Mouse (Mus musculus) liver, postnatal 0 days (tissue): ENCODE data around the gene Msh5. TPM values are rescaled to one million over a fixed set of nuclear protein-coding genes. Genes with fewer than 3 reads are reported as not detected.
A peak's percentile ranks its signal among the peaks of the same experiment; 100 is the strongest.

Source experiments
- ATAC-seq: fragments of 200-750 bp; cut with Nextera tagmentation; 2 replicates; pipeline ENCODE4 v1.8.0; 2017; ENCODE audit warnings: mild to moderate bottlenecking, moderate library complexity
- DNase-seq: peaks from one replicate; pipeline ENCODE4 v3.0.0-alpha.2; 2016
- H3K27ac ChIP-seq: fragments of 300-500 bp; sonication (generic); 2 replicates; pipeline ENCODE4 v1.5.1; 2014; ENCODE audit warnings: antibody characterized with exemption, moderate library complexity, mild to moderate bottlenecking, low read depth
- H3K27me3 ChIP-seq: fragments of 300-500 bp; sonication (generic); 2 replicates; pipeline ENCODE4 v1.6.1; 2014; ENCODE audit warnings: low read length, control low read depth, mixed read lengths; ENCODE audit not compliant: insufficient read depth
- H3K36me3 ChIP-seq: fragments of 300-500 bp; sonication (generic); replicated peaks from 2 replicates; pipeline ENCODE4 v1.6.1; 2014; ENCODE audit warnings: mild to moderate bottlenecking, control low read depth, low read length, moderate library complexity, mixed read lengths; ENCODE audit not compliant: insufficient read depth
- H3K4me1 ChIP-seq: fragments of 300-500 bp; sonication (generic); 2 replicates; pipeline ENCODE4 v1.6.1; 2014; ENCODE audit warnings: antibody characterized with exemption, mild to moderate bottlenecking, control low read depth; ENCODE audit not compliant: insufficient read depth
- H3K4me2 ChIP-seq: fragments of 300-500 bp; sonication (generic); 2 replicates; pipeline ENCODE4 v1.6.1; 2014; ENCODE audit warnings: low read depth, mild to moderate bottlenecking, low read length, moderate library complexity, mixed read lengths
- H3K4me3 ChIP-seq: fragments of 300-500 bp; sonication (generic); 2 replicates; pipeline ENCODE4 v1.5.1; 2014; ENCODE audit warnings: low read depth, low read length
- H3K9ac ChIP-seq: fragments of 300-500 bp; sonication (generic); replicated peaks from 2 replicates; pipeline ENCODE4 v1.6.1; 2014; ENCODE audit warnings: mild to moderate bottlenecking, moderate library complexity
- H3K9me3 ChIP-seq: fragments of 300-500 bp; sonication (generic); 2 replicates; pipeline ENCODE4 v1.6.1; 2016; ENCODE audit warnings: mild to moderate bottlenecking, control low read depth, low read length, mixed read lengths
- CTCF ChIP-seq: sonication (generic); IDR thresholded peaks from 2 replicates; pipeline ENCODE4 v1.5.1; 2016; ENCODE audit warnings: antibody characterized with exemption, low read depth
- EP300 ChIP-seq: IDR thresholded peaks from 2 replicates; pipeline ENCODE4 v1.6.1; 2016; ENCODE audit warnings: antibody characterized with exemption, low read depth, mild to moderate bottlenecking
- WGBS: fragments of 180-500 bp; shearing (Covaris S2); extraction: QIAGEN DNeasy Blood & Tissue Kit; methylation state at CpG from one replicate; pipeline ENCODE4 v1.1.7; 2014; ENCODE audit not compliant: insufficient replicate concordance; 5-methylcytosine and 5-hydroxymethylcytosine counted together
- polyA plus RNA-seq: library from polyadenylated mRNA; unstranded; fragments of >200 nt; fragmentation: Nextera tagmentation; extraction: Ambion mirVana; gene quantifications from 2 replicates; pipeline ENCODE4 v1.2.1, GENCODE M21; 2015

Gene Msh5
- polyA plus RNA-seq, 1 experiment from 2014 or later: 4.2 TPM

- TF ChIP-seq CTCF (no peak), EP300 (no peak)
- Histone ChIP-seq H3K4me1 (peaks cover 32% of the 10 kb centered on the region), H3K9me3 (no peaks in the 10 kb centered on the region), H3K9ac (no peak overlapping the region), H3K27me3 (0 out of 2 replicates have a peak, but pooled peaks cover 3% of the 10 kb centered on the region), H3K27ac (0 out of 2 replicates have a peak overlapping the region, but pooled peaks have one; percentile 36), H3K36me3 (no peaks in the 10 kb centered on the region), H3K4me3 (no peak overlapping the region), H3K4me2 (0 out of 2 replicates have a peak overlapping the region, but pooled peaks have one; percentile 6)
- ATAC-seq (no peak), DNase-seq (peak; percentile 34)
- WGBS: 58% methylated on average over 6 of the region's 10 CpGs
Observed at GRCm38 (mm10) chr17:35024691-35025488, 21.7 kb downstream of the Msh5 start.

DNA sequence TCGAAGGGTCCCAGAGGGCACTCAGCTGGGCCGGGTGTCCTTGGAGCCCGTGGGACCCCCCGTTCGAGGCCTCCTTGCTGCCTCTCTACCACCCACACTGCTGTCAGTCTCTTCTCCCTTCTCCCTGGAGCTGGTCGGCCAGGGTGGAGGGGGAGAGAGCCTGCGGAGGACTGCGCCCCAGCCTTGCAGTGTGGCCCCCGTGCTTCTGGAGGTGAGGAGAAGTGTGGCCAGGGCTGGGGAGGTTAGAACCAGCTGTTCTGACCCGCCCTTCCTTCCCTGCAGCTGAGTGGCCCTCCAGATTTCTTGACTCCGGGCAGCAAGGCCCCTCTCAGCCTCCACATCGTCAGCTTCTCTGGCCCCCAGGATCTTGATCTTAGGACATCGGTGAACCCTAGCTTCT lies 22.3 kb downstream of the Msh5 start:
- H3K27me3 ChIP-seq: 0 out of 2 replicates have a peak, but pooled peaks cover 3% of the 10 kb centered on the region
- no peak overlapping the region for H3K4me3 ChIP-seq
- H3K9ac ChIP-seq: no peak overlapping the region
- TF ChIP-seq CTCF (no peak), EP300 (no peak)
- H3K4me1 ChIP-seq: peaks cover 26% of the 10 kb centered on the region
- 49% methylated on average over 13 of the region's 13 CpGs for WGBS
- H3K4me2 ChIP-seq: no peak overlapping the region
- no peak for ATAC-seq
- 0 out of 2 replicates have a peak overlapping the region, but pooled peaks have one; percentile 36 for H3K27ac ChIP-seq
- no peaks in the 10 kb centered on the region for H3K36me3 ChIP-seq
- DNase-seq: peak; percentile 17
- H3K9me3 ChIP-seq: no peaks in the 10 kb centered on the region

DNA sequence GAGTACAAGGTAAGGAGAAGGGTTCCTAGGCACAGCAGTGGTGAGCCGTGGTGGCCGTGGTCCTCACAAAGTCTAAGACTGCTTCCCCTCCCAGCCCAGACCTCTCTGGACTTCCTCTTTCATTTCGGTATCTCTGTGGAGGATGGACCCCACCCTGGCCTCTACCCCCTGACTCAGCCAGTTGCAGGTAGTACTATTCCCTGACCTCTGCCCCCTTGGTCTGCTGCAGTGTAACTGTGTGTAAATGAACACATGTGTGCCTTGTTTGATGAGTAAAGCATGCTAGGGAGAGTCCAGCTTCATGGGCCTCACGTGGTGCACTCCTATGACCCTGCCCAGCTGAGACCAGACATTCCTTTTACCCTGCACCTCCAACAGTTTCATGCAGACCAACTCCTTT lies 22.8 kb downstream of the Msh5 start:
- WGBS: 19% methylated on average over 4 of the region's 4 CpGs
- Histone ChIP-seq H3K27ac (0 out of 2 replicates have a peak overlapping the region, but pooled peaks have one; percentile 2), H3K4me1 (peaks cover 25% of the 10 kb centered on the region), H3K9ac (no peak overlapping the region), H3K36me3 (no peaks in the 10 kb centered on the region), H3K9me3 (no peaks in the 10 kb centered on the region), H3K27me3 (0 out of 2 replicates have a peak, but pooled peaks cover 3% of the 10 kb centered on the region), H3K4me3 (no peak overlapping the region), H3K4me2 (peak overlapping the region; percentile 27; the same call in 1 of the 2 replicates)
- TF ChIP-seq EP300 (no peak), CTCF (no peak)
- DNase-seq (peak; percentile 51), ATAC-seq (peak; percentile 70)

- 0 out of 2 replicates have a peak overlapping the region, but pooled peaks have one; percentile 2 for H3K27ac ChIP-seq
Observed at GRCm38 (mm10) chr17:35023221-35023620, 23.3 kb downstream of the Msh5 start.

DNA sequence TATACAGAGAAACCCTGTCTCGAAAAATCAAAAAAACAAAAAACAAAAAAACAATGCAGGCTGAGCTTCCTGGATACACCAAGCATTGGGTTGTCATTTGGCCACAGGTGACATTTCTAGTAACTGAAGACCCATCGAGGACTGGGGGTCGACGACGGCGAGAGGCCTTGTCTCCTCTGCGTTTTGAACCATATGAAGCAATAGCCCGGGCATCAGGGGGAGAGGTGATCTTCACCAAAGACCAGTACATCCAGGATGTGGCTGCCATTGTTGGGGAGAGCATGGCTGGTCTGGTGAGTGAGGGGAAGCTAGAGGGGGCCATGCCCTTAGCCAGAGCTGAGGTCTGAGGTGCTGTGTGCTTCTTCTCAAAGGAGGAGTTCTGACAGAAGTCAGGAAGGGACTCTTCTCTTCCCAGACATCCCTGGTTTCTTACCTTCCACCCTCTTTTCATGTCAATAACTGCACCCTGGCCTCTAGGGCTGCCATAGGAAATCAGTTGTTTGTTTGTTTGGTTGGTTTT lies 23.9 kb downstream of the Msh5 start:
- TF ChIP-seq CTCF (no peak), EP300 (no peak)
- H3K27ac ChIP-seq: peak overlapping the region; percentile 53; the same call in 1 of the 2 replicates
- H3K4me1 ChIP-seq: peaks cover 25% of the 10 kb centered on the region
- ATAC-seq (no peak), DNase-seq (peak; percentile 12)
- H3K27me3 ChIP-seq: 0 out of 2 replicates have a peak, but pooled peaks cover 3% of the 10 kb centered on the region
- no peak overlapping the region for H3K9ac ChIP-seq
- H3K9me3 ChIP-seq: no peaks in the 10 kb centered on the region
- no peaks in the 10 kb centered on the region for H3K36me3 ChIP-seq
- 83% methylated on average over 8 of the region's 8 CpGs for WGBS
- H3K4me2 ChIP-seq: no peak overlapping the region
- H3K4me3 ChIP-seq: no peak overlapping the region

More at GRCm38 (mm10) chr17:35023221-35023620, 23.3 kb downstream of the Msh5 start:
- Histone ChIP-seq H3K4me1 (peaks cover 25% of the 10 kb centered on the region), H3K9ac (no peak overlapping the region), H3K4me2 (peak overlapping the region; percentile 27; the same call in 1 of the 2 replicates), H3K27me3 (0 out of 2 replicates have a peak, but pooled peaks cover 3% of the 10 kb centered on the region), H3K9me3 (no peaks in the 10 kb centered on the region), H3K4me3 (no peak overlapping the region), H3K36me3 (no peaks in the 10 kb centered on the region)
- ATAC-seq: no peak
- peak; percentile 12 for DNase-seq
- 78% methylated on average over 5 of the region's 5 CpGs for WGBS
- TF ChIP-seq CTCF (no peak; the same call in 1 of the 2 replicates), EP300 (no peak)

- ATAC-seq: peak; percentile 78
- Histone ChIP-seq H3K27me3 (0 out of 2 replicates have a peak, but pooled peaks cover 3% of the 10 kb centered on the region), H3K4me3 (no peak overlapping the region), H3K9me3 (no peaks in the 10 kb centered on the region), H3K36me3 (no peaks in the 10 kb centered on the region), H3K9ac (no peak overlapping the region; the same call in 1 of the 2 replicates), H3K27ac (peak overlapping the region; percentile 53), H3K4me1 (peaks cover 25% of the 10 kb centered on the region), H3K4me2 (peak overlapping the region; percentile 43)
- WGBS: 24% methylated on average over 6 of the region's 6 CpGs
- DNase-seq: peak; percentile 36
- TF ChIP-seq EP300 (peak; percentile 94), CTCF (no peak)
Observed at GRCm38 (mm10) chr17:35021842-35022477, 24.6 kb downstream of the Msh5 start.
